Mouse (Mus musculus) bone marrow macrophage, adult 2 months (primary cell): ENCODE results near the gene Glipr1l3.

Experiments
- CTCF ChIP-seq: IDR thresholded peaks from 2 replicates; pipeline ENCODE4 v1.5.1; 2012; ENCODE audit warnings: low read depth, mild to moderate bottlenecking, low read length, moderate library complexity
- POLR2A ChIP-seq: IDR thresholded peaks from 2 replicates; pipeline ENCODE4 v1.6.1; 2012; ENCODE audit warnings: mild to moderate bottlenecking, low read depth, low read length, borderline replicate concordance

DNA sequence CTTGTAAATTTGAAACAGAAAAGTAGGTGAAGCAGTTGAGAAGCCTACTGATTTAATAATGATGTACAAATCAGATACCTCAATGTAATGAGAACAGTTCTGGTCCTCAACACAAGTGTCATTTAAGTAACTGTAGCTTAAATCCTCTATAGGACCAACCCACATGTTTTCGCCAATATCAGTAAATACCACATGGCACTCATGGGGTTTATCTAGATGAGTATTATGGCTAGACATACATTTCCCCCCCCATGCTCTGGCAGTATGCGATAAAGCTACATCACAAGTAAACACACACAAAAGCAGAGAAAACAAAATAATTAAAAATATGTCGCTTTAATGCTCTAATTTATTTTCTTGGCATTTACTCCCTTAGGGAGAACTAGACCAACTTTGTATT is 27.9 kb downstream of the Glipr1l3 start:
- TF ChIP-seq CTCF (no peak), POLR2A (no peak)
